Mouse (Mus musculus): ENCODE measurements at regions not wholly inside any gene's neighbourhood (a gene's known extent, or its start where the extent isn't known, plus 50 kb on each side); places are given as distances from the start of the nearest gene placed in this dataset.
A peak's percentile ranks its signal among the peaks of the same experiment; 100 is the strongest.
"Not testable (repeated sequence)": the region's sequence is repeated elsewhere in the genome, so short reads cannot be mapped to it uniquely, and the experiment has no call there.

DNA sequence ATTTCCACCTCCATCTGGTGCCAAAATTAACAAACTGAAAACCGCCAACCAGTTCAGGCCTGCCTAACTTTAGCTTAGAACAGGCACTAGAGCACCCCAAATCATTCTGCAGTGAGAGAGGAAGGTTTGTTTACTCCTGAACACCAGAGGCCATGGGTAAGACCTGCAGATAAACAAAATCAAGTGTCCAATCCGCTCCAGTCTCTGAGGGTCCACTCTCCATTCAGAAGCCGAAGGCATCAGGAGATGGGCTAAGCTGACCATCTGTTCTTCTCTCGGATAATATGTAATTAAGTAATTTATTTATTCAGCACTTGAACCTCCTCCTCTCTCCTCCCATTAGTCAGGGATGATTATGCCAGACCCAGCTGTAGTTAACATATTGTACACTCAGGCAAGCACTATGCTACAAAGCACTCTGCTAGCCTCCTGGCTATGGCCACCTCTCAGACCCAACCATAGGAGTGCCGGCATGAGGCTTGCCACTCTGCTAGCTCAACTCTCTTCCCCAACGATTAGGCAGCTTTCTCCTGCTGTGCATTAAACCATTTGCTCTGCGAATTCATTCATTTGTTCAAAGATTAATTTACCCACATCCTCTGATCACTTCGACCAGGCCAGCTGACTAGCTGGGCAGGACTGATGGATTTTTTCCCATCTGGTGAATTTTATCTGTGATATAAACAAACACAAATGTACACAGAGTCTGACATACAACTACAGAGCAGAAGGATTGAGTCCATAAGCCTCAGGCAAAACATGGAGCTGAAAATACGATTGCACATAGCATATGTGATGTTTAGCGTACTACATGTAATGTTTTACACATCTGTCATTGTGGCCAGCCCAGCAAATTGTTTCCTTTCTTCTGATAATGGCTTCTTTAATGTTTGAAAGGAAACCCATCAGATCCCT is 184.4 kb downstream of the Mat2b start:
- DNase-seq, result no peak

DNA sequence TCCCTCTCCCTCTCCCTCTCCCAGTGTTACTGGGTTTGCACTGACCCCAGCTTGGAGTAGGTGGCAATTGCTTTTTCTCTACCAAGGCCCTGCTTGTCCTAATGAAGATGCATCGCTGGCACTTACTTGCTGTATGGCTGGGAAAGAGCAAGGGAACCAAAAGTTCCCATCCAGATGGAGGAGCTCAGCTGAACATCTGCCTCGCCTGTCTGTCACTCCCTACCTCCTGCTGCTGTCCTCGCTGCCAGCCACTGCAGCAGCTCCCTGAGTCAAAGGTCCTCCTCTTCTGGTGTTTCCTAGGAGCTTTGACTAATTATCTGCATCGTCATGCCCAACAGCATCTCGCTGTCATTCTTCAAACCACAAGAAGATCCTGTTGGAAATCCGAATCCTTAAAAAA is 203.4 kb downstream of the Mat2b start:
- peak in 1 of 2 experiments; percentile 25 for DNase-seq

DNA sequence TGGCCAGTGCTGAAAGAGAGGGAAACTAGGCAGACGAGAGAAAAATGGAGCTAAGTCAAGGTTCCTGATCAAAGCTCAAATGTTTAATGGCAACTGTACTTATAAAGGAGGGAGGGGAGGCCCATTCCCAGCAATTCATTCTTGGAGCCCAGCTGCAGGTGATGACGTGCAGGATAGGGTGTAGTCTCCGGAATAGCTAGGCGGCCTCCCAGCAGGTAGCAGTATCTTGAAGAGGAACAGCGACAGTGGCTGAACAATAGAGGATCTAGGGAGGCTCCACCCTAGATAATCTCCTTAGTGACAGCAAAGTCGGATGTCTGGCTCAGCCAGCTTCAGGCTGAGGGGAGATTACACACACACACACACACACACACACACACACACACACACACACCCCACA is 216.8 kb downstream of the Mat2b start:
- not testable (repeated sequence) for DNase-seq

DNA sequence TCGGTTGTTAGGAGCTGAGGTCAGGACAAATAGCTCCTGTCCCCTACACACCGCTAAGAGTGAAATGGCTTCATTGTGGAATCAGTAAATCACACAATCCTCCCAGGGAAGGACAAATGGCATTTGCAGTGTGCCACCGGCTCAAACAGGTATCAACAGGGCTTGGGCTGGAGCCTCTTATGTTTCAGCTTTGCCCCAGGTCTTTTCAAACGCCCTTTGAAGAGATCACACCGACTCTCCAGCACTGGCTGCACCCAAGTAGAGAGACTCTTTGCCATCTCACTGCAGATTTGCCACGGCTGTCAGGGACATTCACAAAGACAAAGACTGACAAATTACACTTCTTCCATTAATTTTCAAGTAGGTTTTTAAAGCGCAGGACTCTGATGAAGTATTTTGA is 217.7 kb downstream of the Mat2b start:
- DNase-seq, result no peak

DNA sequence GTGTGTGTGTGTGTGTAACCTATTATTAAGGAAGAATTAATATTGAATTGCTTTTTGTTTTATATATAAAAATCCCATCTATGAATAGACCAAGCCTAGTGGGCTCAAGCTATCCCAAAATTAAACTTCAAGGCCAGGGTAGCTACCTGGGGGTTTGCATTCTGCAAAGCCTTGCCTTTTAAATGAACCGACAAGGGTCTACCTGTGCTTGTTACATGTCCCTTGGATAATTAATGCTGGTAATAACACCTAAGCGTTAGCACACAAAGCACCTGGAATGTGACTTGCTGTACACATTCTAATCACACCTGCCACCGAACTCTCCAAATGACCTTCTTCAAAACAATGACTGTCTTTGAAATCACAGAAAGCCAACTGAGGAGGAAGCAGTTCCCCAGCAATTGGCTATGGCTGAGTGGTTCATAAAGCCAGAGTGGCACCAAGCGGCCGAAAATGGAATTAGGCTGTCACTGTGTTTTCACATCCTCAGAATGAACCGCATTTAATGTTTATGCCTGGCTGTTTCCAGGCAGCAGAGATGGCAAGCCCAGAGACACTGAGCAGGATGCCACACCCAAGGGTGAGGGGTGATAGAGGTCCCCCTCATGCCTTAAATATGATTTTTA is 225.8 kb downstream of the Mat2b start:
- DNase-seq, result peak in 1 of 2 experiments; percentile 9

DNA sequence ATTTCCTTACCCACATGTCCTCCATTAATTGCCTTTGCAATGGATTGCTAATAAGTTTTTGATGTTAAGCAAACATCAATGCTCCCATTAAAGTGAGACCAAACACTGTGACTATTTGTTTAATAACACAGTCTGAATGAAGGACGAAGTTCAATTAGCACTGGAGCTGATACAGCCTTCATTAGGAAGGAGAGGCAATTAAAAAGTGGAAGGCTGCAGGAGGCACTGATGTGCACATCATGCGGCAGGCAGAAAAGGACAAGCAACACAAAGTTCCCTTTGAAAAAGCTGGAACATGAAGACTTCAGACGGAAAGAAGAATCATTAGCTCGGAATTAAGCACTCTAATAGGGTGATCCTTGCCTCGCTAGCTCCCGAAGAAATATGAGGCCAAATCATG is 238.4 kb downstream of the Mat2b start:
- no peak for DNase-seq

DNA sequence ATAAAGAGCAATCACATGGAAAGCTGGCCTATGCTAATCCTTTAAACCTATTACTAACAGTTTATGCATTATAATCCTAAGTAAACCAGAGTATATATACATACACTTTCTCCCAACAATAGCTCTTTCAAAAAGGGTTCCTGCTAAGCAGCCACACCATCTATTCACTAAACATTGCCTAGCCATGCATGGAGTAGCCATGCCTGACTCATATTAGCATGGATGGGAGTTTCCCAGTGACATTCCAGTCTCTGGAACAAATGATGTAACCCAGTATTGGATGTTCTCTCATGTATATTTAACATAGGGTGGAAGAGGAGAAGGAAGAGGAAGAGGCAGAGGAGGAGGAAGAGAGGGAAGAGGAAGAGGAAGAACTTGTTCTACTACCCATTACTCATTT is 240.0 kb downstream of the Mat2b start:
- DNase-seq, result not testable (repeated sequence)

DNA sequence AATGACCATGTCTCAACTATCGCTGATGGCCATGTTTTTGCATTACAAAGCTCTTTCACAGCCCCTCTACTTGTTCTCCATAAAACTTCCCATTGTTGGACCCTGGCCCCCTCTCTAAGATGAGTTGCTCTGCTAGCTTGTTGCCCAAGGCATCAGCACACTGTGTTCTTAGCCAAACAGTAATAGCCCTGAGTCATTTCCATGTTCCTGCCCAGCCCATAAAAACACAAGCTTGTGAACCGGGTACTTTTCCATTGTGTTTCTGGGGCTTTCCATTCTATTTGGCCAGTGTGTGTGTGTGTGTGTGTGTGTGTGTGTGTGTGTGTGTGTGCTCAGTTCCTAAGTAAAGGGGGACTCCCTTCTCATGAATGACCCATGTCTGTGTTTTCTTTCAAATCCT is 248.2 kb downstream of the Mat2b start:
- no peak for DNase-seq

DNA sequence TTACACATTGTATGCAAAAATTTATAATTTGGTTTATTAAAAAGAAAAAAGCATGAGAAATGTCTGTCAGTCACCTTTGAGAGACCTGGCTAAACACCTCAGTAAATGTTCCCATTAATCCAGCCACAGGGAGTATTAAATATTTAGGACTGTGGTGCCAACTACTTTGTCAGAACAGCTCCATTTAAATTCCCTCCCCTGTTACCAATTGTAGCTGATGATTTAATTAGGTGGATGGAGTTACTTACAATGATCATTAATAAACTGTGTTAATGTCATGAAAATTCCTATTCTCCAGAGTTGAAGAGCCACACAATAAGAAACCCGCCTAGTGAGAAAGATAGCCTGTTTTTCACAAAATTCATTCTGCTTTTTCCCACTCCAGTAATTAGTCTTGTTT is 261.0 kb downstream of the Mat2b start:
- no peak for DNase-seq

DNA sequence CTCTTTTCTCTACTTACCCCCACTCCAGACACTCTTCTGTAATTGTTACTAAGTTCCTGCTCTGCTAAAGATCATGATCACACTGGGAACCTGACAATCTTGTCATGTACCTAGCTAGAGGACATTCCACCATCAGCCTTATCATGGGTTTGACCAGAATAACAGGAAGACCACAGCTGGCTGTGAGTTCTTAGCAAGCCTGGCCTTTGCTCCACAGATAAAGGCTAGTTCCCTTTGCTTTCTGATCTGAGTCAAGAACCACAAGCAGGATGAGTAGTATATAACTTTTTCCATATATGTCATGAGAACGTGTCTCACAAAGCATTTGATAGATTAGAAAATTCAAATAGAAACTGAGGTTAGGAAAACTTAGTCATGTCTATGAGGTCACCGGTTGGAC is 266.1 kb downstream of the Mat2b start:
- DNase-seq, result no peak

DNA sequence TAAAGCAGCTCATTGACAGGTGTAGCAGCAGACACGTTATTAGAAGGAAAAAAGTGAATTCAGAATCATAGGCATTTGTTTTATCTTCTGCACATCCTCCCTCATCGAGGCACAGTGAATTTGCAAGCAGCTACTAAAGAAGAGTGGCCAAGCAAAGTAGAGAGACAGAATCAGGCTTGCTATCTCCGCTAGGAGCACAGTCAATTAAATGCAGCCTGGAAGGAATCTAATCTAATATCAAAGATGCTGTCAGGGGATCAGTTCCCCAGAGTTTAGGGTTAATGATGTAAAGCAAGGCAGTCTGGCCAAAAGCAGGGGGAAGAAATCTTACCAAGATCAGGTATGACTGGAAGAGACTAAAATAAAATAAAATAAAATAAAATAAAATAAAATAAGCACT is 270.7 kb downstream of the Mat2b start:
- no peak for DNase-seq

DNA sequence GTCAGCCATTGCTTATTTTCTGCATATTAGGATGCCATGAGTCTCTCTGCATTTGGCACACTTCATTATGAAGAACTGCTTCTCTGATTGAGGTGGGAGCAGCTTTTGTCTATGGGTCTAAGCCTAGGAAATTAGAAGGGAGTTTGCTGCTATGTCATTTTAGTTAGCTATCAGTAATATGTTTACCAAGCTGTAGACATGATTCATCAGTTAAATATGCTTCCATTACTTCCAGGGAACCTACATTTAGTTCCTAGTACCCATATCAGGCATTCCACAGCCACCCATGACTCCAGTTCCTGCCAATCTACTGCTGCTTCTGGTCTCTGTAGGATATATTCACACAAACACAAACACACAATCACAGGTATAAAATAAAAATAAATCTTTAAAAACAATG is 287.4 kb downstream of the Mat2b start:
- DNase-seq, result no peak

DNA sequence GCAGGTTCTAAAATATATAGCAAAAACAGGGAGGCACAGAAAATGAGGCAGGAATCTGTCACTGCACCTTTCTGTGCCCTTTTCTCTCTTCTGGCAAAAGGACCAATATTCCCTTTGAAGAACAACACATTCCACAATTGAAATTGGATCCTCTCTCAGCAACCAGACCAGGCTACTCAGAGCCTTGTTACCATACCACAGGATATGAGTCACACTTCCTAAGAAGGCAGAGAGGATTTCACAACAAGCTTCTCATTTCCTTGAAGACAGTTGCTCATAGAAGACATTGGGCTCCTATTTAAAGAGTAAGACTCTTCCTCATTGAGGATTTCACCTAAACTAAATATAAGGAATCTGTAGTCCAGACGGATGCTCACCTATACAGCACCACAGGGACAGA is 292.8 kb downstream of the Mat2b start:
- no peak for DNase-seq

DNA sequence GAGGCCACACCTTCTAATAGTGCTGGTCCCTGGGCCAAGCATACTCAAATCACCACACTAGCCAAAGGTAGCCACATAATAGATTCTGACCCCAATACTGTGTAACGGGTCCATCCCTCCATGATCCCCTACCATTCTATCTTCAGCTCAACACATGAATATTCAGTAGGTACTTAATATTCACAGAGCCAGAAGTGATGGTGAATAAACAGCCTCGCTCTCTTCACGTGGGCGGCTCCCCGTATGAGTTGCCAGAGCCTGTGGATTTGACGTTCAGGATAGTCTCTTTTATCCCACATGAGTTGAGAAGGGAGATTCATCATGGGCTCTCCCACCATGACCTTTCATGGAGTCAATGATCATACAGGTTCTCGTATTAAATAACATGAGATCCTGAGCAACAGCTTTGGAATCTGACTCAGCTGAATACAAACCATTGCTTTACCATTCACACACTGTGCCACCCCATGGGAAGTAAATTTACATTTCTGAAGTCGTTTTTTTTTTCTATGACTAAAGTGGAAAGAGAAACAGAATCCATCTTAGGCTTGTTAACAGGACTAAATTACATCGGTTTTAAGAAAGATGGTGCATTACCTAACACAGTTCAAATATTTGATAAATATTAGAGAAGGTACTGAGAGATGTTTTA is 297.4 kb downstream of the Mat2b start:
- DNase-seq, result no peak

DNA sequence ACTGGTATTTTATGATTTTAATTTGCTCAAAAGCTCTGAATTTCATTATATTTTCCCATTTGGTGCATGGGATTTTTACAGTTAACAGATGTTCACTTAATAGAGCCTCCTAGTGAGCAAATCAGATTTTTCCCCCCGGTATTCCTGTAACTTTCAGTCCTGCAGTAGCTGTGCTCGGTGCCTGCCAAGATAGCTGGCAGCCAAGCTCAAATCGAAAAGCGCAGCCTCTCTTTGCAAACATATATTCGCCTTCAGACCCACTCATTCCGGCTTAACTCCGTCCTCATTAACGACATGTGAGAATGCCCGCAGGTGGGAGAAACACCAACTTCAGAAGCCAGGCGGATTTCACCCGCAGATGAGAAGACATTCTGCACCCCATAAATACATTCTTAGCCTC is 299.7 kb downstream of the Mat2b start:
- DNase-seq, result no peak

DNA sequence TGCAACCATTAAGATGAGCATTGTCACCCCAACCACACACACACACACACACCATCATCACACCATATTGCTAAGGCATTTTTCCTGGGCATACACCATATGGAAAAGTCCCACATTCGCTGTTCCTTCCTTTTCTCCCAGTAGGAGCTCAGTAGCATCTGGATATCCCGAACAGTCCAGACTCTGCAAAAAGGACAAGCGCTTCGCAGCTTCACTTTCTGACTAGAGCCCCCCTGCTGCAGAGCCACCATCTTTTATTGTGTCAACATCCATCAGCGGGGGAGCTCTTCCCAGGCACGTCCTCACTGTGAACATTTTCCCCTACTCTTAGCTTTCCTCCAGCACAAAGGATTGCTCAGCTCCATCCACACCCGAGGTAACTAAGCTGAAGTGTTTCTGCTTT is 300.1 kb downstream of the Mat2b start:
- no peak for DNase-seq

DNA sequence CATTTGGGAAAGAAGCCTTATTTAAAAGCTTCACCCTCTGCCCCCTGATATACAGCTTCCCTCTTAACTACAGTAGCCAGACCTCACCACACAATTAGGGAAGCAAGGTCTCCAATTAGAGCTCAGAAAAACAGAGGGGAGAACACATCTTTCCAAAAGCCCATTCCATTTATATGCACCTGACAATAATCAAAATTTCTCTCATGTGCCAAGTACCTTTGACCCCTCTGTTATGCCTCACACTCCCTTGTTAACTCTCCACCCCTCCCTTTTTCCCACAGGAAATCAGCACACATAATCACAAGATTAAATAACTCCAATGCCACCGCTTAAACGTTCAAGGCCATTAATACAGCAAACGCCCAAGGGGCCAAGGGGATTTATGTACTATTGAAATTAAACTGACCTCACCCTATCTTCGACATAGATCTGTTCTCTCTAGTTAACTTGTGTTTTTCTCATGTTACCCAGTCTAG is 300.7 kb downstream of the Mat2b start:
- no peak for DNase-seq

DNA sequence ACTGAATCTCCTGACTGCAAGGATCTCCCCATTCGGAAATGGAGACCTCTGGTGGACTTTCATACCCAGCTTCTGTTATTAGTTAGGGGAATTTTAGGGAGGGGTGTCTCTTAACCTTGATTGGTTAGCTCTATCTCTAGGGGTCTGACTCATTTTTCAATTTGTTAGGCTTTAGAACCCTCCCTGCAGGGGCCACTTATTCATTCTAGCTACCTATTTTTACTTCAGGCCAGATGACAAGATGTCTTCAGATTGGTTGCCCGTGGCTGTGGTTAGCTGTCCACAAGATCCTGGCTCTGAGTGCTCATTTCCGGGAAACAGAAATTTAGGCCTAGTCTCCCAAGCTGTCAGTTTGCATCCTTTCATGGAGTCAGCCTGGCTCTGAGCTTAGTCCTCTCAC is 314.3 kb downstream of the Mat2b start:
- no peak for DNase-seq

DNA sequence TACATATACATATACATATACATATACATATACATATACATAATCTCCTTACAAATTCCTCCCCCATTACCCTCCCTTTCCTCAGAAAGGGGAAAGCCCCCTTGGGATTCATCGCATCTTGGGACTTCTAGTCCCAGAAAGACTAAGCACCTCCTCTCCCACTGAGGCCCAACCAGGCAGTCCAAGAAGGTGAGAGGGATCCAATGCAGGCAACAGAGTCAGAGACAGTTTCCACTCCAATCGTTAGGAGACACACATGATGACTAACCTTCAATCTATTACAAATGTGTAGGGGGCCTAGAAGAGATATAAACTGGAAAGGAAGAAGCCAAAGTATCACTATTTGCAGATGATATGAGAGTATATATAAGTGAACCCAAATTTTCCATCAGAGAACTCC is 323.3 kb downstream of the Mat2b start:
- no peak for DNase-seq

DNA sequence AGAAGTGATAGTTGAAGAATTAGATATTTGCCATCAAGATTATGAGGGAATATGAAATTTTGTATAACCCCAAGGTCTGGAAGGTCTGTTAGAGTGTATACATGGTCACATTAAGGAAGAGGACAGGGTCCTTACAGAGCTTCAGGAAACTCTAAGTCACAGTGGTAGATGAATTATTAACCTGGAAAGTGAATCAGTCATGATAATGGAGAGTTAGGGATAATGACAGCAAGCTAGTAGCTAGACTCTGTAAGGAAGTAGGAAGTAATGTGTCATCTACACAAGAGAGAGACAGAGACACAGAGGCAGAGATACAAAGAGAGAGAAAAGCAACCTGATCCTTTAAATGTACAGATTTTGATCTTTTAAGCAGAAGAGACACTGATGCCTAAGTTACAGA is 328.4 kb downstream of the Mat2b start:
- no peak for DNase-seq

DNA sequence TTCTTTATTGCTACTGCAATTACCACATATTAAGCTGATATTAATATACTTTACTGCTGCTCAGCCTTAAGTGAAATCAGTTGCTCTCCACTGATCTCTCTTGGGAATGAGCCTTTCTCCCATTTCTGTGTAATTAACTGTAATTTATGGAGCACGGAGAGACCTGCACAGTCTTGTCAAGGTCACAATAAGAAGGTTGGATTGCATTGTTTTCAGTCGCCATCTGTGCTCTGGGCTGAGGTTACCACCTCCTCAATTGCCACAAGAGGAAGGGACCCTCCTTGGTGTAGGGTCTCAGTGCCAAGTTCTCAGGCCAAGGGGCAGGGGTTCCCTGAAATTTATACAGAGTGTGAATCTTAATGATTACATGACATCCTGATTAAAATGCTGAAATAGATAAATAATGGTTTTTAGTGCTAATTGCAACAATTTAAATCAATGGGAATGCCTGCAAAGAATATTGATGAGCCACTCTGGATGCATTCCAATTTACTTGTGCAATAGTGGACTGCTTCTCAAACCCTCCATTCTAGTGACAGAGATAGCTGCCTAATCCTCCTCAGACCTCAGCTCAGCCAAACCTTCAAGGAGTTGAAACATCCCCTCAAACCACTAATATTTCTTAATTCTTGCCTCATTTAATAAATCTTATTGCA is 332.3 kb downstream of the Mat2b start:
- no peak for DNase-seq

Measured in lung, postnatal 4 days (tissue).